Mouse (Mus musculus) adrenal gland, postnatal 4 days (tissue): ENCODE measurements at regions not wholly inside any gene's neighbourhood (a gene's known extent, or its start where the extent isn't known, plus 50 kb on each side); places are given as distances from the start of the nearest gene placed in this dataset.

Source experiments
- DNase-seq, 2 experiments: peaks; one replicate each; pipeline ENCODE4 v3.0.0; 2021 to 2022; ENCODE audit warnings: low spot score in 2 of 2, mixed read lengths in 2 of 2

DNA sequence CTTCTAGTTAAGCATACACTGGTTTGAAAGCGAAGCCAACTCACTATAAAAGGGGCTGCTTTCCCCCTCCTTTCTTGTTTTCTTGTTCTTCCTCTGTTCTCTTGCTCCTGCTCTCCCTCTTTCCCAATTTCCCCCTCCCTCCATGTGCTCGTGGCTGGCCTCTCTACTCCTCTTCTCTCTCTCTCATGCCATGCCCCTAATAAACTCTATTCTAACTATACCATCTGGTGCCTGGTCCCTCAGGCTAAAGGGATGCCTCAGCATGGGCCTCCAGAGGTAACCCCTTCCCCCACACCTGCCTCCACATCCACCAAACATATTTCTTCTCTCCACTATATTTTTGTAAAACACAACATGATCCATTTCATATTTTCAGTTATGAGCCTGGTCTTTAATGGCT is 210.1 kb downstream of the Gja1 start:
- DNase-seq = no peak

DNA sequence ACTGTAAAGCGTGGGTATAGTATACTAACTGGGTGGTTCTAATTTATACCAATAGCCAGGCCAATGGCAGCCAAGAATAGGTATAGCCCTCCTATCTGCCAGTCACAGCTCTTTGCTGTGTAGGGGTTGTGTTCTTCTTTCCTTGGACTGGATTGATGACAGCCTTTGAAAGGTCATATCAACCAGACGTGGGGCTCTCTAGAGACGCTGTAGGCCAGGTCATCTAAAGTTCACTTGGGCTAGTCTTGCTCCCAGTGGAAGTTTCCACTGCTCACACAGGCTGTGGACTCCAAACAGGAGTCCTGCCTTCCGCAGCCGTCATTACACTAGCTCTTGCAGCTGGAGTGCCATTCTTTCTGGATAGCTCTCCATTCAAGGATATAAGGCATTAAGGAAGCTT is 220.3 kb downstream of the Gja1 start:
- no peak for DNase-seq

DNA sequence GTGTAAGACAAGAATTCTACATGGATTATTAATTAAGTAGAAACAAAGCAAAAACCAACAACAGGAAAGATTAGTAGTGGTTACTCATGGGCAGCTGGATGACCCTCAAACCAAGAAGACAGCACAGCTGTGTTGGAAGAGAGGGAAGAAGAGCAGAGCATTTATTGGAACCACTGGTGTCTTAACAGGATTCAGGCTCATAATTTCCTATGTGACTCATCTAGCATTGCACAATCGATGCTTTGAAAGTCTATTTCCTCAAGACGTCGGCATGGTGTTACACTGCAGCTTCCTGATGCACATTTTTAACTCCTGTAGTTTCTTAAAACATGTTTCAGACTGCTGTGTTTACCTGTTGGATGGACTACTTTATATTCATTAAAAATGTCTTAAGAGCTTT is 221.1 kb downstream of the Gja1 start:
- no peak for DNase-seq

DNA sequence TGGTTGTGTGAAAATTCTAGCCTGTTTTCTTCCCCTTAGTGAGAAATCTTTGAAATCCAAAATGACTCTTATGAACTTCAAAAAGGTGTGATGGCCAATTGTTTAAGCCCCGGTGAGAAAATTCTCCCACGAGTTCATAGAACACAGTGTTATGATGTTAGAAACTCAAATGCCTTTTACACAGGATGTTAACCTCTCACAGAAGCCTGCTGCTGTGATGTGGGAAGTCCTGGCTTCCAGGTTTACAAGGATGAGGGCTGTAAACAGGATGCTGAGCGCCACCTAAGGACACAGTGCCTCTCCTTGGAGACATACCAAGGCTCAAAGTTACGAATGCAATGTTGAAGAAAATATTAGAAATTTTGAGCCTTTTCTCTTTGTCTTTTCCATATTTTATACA is 222.8 kb downstream of the Gja1 start:
- DNase-seq = no peak

DNA sequence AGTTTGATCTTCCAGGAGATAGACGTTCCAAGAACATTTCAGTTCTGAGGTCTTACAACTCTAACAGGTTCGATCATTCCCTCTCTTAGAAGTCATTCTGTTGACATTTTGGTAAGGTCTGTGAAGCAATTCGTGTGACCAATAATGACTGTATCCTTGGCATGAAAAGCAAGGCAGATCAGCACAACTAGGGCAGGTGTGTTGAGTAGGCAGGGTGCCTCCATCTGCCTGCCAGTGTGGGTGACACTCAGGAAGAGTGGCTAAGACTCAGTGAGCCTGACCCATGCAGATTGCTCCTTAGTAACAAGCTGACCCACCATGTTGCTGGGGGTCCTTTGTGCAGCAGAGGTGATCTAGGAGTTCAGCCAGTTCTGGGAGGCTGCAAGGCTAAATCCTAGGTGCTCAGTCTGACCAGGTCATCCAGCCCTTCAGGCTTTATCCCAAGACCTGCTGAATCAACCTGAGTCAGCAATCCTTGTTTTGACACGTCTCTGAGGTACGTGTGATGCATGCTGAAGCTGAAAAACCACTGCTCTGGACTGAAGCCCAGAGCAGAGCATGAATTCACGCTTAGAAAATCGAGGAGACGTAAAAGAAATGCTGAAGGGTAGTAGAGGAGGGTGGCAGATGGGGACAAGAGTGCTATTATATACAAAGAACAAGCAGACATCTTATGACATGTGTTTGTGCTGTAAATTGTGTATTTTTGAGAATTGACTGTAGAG is 234.6 kb downstream of the Gja1 start:
- DNase-seq = no peak

DNA sequence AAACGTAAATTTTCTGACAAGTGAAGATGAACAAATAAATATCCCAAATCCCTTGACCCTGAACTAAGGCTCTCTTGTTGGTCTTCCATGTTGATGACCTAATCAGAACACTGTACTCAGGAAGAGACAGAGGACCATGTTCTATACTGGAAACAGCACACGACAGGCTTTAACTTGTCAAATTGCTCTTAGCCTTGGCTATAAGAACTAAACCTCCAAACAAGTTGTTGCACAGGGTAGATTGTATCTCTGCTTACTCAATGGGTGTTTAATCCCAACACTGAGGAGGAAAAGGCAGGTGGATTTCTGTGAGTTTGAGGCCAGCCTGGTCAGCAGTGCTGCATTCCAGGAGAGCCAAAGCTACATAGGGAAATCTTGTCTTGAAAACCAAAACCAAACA is 265.5 kb downstream of the Gja1 start:
- DNase-seq = no peak

DNA sequence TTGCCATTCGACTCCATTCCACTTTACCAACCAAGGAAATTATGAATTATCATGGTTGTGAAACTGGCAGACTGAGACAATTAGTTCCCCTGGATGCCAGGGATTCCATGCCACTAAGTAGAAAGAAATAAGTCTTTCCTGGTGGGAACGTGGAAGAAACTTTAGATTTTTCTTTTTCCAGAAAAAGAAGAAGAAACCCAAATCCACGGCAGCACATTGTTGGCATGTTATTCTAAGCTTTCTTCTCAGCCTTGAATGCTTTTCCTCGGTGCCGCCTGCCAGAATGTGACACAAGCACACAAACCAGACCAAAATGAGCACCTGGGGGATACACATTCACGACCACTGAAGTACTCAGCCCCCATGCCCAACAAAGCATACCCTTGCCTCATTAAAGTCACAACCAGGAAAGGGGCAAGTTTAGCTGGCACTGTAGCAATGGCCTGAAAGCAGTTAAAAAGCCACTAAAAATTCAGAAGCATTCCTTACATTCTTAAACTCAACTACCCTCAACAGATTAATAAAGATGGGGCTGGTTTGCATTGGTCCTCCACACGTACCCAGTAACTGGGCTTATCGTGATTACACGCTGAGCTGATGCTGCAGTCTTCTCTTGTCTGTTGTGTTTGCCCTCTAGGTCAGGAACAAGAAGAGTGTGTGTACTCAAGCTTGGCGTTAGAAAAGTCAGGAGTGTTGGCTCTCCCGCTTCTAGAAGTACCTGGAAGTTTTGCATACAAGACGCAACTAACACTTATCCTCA is 266.4 kb downstream of the Gja1 start:
- no peak for DNase-seq

DNA sequence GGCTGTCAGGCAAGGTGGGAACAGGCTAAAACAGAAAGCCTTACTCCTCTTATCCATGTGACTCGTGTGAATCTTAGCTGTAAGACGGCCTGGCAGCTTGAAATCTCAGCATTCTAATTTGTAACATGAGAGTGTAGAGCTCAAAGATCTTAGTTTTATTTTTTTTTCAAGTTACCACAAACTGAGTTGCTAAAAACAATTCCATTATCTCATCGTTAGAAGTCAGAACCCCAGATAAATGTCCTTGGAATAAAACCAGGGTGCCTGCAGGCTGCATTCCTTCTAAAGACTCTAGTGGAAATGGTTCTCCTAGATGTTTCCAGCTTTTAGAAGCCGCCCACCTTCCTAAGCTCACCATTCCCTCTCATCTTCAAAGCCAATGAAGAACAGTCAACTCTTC is 283.4 kb downstream of the Gja1 start:
- DNase-seq = no peak

DNA sequence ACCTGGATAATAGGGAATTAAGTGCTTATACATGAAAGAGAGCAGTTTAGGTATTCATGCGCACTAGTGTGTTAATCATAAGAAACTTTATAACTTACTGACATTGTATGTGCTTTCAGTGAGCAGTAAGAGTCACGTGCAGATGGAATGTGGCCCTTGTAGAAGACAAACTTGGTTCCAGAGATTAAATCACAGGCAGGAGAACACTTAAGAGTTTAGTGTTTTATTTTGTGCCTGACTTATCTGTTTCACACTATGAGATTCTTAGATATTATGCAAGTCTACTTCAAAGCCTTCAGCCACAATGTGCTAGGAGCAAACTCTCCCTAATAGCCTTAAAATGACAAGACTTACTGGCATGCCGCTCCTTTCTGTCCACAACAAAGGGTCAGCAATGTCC is 296.8 kb downstream of the Gja1 start:
- DNase-seq = no peak

DNA sequence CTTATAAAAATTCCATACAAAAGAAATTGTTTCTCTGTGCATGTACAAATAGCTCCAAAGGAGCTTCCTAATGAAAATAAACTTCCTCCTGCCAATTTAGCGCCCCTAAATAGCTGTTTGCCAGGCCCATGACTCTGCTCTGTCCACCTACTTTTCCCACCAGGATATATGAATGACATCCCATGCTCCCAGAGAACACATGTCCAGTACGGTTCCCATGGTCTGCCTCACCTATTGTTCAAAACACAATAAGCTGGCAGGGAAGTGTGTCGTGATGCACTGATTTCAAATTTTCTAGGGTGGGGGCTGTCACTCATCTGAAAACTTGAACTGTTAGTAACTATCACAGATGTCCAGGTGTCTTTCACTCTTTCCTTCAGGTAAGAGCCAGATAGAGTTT is 305.8 kb downstream of the Gja1 start:
- DNase-seq = no peak

DNA sequence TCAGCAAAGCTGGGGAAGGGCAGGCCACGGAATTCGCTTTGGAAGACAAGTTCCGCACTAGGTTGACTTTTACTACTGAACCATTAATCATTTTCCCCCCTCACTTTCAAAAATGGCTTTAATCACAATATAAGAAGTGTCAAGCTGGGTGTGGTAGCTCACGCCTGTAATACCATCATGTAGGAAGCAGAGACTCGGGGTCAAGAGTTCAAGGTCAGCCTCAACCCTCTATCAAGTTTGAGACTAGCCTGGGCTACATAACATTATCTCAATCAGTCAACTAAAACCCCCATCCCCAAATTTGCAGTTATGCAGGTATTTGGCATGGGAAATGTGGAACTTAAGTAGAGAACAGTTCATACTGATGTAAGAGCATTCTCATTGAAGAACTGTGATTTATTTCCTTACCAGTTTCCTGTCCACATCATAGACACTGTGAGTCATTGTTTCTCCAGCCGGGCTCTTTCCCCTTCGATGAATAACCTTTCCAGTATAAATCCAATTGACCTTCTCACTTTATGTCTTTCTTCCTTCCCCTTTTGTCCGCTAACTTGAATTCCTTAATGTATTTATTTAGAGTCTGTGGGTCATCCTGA is 308.6 kb downstream of the Gja1 start:
- no peak for DNase-seq

DNA sequence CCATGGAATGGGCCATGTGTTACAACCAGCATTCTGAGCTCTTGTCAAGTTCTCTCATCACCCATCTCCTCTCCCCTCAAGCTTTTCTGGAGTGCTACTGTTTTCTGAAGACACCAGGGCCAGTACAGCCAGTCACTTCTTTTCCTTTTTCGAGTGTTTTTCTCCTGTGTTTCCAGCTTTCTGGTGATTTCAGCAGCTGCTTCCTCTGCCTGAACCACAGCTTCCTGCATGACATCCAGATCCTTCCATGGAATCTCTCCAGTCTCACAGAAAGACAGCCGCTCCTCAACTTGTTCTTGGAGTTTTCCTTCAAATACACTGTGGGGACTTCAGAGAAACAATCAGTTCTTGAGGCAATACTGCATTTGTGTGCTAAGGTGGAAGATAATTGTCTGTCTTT is 314.3 kb downstream of the Gja1 start:
- no peak for DNase-seq

DNA sequence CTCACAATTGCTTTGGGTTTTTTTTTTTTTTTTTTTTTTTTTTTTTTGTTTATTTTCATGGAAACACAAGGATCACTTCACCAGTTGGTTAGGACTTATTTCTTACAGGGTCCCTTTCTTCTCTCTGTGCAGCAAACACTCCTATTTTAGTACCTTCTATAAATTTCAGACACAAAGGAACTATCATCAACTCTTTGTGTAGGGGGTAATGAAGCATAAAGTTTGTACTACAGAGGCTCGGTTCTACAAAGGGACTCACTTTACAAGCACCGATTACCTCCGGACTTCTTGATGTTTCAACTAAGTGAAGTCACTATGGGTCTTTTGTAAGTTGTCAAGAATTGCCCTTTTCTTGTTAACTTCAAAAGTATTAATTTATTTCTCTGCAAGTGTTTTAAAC is 318.0 kb downstream of the Gja1 start:
- no peak for DNase-seq

DNA sequence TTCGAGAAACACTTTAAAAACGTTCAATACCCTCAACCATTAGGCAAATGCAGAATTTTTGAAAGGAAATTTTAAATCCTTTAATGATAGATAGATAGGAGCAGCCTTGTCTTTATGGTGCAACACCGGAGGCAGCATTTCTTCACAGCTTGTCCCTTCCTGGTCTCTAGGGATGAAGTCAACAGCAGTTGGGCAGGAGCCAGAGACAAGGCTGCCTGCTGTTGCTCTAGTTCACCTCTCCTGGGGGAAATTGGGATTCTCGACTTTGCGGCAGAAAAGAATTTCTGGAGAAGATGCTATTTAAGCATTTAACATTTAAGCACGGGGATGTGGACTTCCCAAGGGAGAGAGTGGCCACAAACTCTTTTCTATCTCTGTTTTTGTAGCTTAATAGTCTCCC is 323.0 kb downstream of the Gja1 start:
- DNase-seq = no peak

DNA sequence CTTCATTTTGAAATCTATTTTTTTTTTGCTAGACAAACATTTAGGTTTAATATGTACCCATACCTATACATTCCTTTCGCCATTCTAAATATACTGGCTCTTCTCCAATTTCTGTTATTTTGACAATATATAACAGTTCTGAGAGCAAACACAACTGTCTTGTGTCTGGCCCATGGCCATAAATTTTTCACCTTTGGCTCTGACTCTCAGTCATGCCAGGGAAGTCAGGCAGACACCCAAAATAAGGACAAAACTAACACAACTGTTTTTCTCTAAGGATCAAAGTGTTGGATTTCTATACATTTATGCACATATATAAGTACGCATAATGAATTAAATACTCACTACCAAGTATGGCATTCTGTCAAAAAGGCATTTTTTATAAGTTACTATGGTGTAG is 331.3 kb downstream of the Gja1 start:
- no peak for DNase-seq

DNA sequence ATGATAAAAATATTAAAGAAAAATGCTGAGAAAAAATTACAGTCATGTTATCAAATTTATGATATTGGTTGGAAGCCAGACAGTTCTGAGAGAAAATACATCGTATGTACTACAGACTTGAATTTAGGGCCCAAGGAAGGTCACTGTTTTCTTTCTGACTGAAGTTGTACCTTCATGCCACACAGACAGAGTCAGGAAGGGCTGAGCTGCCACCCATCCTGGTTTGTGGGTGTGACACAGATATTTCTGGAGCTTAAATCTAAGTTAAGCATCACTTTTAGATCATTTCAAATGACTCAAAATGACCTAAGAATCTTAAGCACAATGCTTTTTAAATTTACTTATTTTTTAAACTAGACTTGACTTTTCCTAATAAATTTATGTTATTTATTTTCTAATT is 331.8 kb downstream of the Gja1 start:
- DNase-seq = no peak

DNA sequence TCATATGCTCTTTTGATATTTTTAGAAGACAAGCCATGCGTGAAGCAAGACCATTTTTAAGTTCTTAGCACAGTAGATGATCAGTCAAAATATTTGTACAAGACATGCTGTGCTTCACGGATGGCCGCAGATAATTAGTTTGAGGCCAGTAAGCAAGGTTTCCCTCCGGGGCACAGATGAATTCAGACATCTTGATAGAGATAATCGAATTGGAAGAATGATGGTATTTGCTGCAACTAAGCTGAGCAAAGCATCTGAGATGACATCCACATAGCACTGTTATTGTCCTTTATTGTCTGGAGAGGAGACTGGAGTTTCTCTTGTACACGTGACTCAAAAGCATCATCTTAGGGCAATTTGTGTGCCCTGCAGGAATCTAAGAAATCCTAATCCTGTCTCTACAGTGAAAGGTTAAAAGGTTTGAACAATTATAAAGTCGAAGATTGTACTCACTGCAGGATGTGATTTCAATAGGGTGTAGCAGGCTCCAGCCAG is 335.5 kb downstream of the Gja1 start:
- no peak for DNase-seq

DNA sequence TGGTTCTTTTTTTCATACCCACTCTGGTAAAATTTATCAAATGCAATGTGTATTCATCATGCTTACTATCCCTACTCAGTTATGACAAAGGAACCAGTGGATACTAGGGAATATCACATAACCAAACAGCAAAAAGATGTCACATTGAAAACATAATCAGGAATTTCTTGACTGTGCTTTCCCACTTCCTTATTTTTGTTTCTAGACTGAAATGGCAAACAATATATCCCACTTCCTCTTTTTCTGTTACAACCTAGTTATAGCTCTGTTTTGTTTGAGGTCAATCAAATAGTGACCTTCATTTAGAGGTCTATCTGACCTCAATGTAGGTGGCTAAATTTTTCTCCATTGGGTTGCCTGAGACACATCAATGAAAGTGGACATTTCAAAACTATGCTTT is 359.9 kb downstream of the Gja1 start:
- DNase-seq = no peak

DNA sequence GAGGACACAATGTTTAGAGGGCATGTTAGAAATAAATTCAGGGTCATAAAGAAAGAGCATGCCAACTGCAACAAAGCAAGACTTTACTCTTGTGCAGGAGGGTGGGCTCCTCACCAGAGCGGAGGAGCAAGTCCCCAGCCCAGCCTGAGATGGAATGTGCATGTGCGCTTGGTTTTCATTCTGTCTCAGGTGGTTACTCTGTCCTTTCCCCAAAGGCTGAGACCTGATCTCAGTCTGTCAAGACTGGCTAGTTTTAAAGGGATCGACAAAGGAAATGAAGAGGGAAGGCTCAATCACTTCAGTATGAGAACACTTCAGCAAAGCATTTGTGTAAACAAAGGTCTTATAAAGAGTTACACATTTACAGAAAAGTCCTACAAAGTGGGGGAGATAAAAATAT is 362.5 kb downstream of the Gja1 start:
- no peak for DNase-seq

DNA sequence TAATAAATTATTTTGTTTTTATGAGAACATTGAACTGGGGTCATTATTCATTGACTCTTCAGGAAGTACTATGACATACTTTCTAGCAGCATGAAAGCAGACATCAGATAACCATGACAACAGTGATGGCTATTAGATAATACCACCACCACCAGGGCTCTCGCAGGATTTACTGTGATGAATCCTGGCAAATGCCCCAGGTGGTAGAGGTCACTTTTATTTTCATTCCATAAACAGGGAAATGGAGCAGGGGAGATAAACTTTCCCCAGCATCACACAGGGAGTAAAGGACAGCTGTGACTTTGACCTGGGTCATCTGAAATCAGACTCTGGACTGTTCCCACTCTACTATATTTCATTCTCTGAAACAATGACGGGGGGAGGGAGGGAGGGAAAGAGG is 375.0 kb downstream of the Gja1 start:
- DNase-seq = no peak

DNA sequence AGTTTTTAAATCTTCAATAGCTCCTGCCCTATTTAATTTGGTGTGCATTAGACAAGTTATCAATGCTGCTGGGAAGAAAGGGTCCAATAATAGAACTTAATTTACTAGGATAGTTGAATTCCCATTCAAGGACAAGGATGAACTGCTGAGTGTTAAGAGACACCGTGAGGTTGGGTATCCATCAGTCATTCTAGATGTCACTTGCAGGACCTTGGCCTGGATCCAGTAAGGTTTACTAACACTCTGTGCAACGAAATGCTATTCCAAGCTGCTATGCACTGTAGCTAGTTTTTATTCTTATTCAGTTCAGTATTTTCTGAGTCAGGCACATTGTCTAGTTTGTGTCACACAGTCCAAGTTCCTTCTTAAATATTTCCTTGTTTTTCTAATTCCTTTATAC is 376.4 kb downstream of the Gja1 start:
- DNase-seq = no peak

DNA sequence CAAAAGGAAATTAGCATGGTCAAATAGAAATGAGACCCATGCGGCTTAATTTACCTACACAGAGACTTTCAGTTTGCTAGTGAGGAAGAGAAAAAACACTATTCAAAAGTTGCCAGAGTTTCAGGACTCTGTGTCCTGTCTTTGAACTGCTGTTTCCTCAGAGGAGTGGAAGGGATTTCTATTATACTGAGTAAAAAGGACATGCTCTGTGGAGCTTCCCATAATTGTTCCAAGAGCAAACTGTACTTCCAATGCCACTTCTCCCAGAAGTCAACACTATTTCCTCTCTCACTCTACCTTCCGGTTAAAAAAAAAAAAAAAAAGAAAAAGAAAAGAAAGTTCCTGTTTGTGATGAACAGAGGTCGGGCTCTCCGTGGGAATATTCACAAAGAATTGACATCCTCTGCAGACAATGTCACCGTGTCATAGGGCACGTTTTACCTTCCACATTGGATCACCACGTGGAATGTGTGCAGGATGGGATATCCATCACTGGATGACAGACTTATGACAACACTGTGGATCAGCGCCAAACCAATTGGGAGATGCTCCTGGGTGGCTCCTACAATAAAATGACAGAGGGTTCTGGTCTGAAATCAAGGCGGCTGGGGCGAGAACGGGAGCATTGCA is 377.5 kb downstream of the Gja1 start:
- DNase-seq = no peak
